Mouse (Mus musculus) CH12.LX (cell line): Measurements from ENCODE around the gene Mapk8.

ENCODE experiments used
- CHD1 ChIP-seq: IDR thresholded peaks from 2 replicates; pipeline ENCODE4 v1.6.1; 2012; ENCODE audit warnings: low read depth, low read length, improper control_type of control experiment, inconsistent platforms
- CTCF ChIP-seq, 2 experiments: IDR thresholded peaks in 1 of 2; conservative IDR thresholded peaks in 1 of 2; 2 replicates each; pipeline ENCODE4 v1.5.1; 2011 to 2012; ENCODE audit warnings: low read depth in 2 of 2, low read length in 2 of 2, improper control_type of control experiment in 1 of 2, inconsistent platforms in 1 of 2, mild to moderate bottlenecking in 1 of 2, moderate library complexity in 1 of 2
- ELF1 ChIP-seq: IDR thresholded peaks from 2 replicates; pipeline ENCODE4 v1.6.1; 2014; ENCODE audit warnings: low read depth, mild to moderate bottlenecking, inconsistent platforms, low read length, improper control_type of control experiment
- EP300 ChIP-seq: IDR thresholded peaks from 2 replicates; pipeline ENCODE4 v1.6.1; 2011; ENCODE audit warnings: low read length, improper control_type of control experiment
- GABPA ChIP-seq: IDR thresholded peaks from 2 replicates; pipeline ENCODE4 v1.6.1; 2012; ENCODE audit warnings: low read depth, low read length, improper control_type of control experiment, inconsistent platforms; ENCODE audit not compliant: insufficient replicate concordance
- MAFK ChIP-seq: IDR thresholded peaks from 2 replicates; pipeline ENCODE4 v1.6.1; 2011; ENCODE audit warnings: low read length, improper control_type of control experiment; ENCODE audit not compliant: insufficient replicate concordance
- MAX ChIP-seq: IDR thresholded peaks from 2 replicates; pipeline ENCODE4 v1.6.1; 2011; ENCODE audit warnings: low read length, improper control_type of control experiment
- MYC ChIP-seq: IDR thresholded peaks from 2 replicates; pipeline ENCODE4 v1.6.1; 2011; ENCODE audit warnings: low read depth, mild to moderate bottlenecking, improper control_type of control experiment, low read length
- NELFE ChIP-seq: IDR thresholded peaks from 2 replicates; pipeline ENCODE4 v1.6.1; 2011; ENCODE audit warnings: low read depth, low read length, improper control_type of control experiment
- POLR2A ChIP-seq: IDR thresholded peaks from 2 replicates; pipeline ENCODE4 v1.6.1; 2011; ENCODE audit warnings: low read depth, mild to moderate bottlenecking, improper control_type of control experiment, low read length
- POLR2AphosphoS2 ChIP-seq: IDR thresholded peaks from 2 replicates; pipeline ENCODE4 v1.6.1; 2011; ENCODE audit warnings: low read depth, low read length, improper control_type of control experiment
- RAD21 ChIP-seq: IDR thresholded peaks from 2 replicates; pipeline ENCODE4 v1.6.1; 2011; ENCODE audit warnings: low read depth, mild to moderate bottlenecking, low read length, improper control_type of control experiment, moderate library complexity
- RCOR1 ChIP-seq: conservative IDR thresholded peaks from 2 replicates; pipeline ENCODE4 v1.6.1; 2012; ENCODE audit warnings: low read depth, mild to moderate bottlenecking, inconsistent platforms, low read length, improper control_type of control experiment

DNA sequence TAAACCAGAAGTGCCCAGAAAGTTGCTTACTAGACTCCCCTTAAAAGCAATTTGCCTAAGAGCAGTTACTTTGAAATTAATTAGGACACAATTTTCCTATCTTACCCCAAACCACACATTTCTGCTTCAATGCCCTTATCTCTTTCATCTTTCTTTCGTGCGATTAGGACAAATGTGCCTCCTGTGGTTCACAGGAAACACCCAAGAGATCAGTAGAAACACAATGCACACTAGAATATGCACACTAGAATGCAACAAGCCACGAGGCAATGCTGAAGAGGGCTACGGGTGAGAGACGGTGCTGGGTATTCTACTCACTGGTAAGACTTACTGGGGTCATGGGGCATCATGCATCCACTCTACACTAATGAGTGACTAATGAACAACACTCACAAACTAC lies 68.2 kb downstream of the Mapk8 start:
- no peak for TF ChIP-seq MAX
- no peak for TF ChIP-seq CTCF (conservative IDR thresholded peaks at IDR 0.05 in 1 of 2, IDR thresholded peaks at IDR 0.05 in 1 of 2; ENCODE audit: low read depth in 2 of 2, low read length in 2 of 2)
- no peak for TF ChIP-seq POLR2AphosphoS2
- TF ChIP-seq ELF1, result no peak
- no peak for TF ChIP-seq POLR2A
- no peak for TF ChIP-seq EP300
- no peak for TF ChIP-seq CHD1
- TF ChIP-seq NELFE, result no peak
- TF ChIP-seq MYC, result no peak
- no peak for TF ChIP-seq RAD21
- no peak for TF ChIP-seq GABPA
- no peak for TF ChIP-seq RCOR1
- TF ChIP-seq MAFK, result no peak
